Mouse (Mus musculus) left cerebral cortex, adult 11 months (tissue): ENCODE measurements around the gene Smg1.

ENCODE experiments used
- DNase-seq: peaks from one replicate; pipeline ENCODE4 v3.0.0; 2022; ENCODE audit warnings: low spot score

Gene Smg1

GRCm38 (mm10) chr7:118104458-118105052 is 138.9 kb downstream of the Smg1 start:
- DNase-seq: no peak

DNA sequence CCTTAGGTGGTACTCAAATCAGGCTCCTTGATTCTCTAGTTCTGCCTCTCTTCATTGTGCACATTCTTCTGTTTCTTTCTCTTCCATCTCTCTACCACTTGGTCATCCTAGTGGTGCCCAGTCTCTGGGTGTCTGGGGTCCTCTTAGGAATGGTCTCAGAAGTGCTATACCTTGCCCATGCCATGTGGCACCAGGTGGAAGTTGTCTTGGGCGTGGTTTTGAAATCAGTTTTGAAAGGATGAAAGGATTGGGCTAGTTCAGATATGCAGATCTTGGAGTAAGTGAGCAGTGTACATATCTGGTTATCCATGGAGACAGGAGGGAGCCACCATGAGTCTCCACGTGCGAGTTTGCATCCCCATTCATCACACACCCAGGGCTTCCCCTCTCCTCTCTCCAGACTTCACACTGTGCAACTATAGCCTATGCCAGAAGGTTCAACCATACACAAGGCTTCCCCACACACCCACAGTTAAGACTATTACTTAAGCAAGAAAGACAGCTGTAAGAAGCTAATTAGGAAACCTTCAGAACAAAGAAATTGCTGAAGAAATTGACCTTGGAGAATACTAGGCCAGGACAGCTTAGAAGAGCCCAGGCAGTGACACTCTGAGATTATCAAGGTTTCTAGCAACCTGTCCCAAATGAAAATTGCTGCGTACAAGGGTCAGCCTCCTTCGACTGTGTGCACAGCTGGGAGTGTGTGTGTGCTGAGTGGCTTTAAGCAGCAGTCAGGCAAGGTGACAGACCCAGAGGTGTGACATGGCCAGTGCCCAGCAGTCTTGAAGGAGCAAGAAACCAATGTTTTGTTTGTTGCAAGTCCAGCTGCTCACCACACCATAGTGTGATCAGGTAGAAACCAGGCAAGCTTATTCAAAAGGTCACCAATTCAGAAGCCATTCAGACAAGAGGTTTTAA is 139.7 kb downstream of the Smg1 start:
- DNase-seq: no peak

GRCm38 (mm10) chr7:118102678-118103461 is 140.6 kb downstream of the Smg1 start:
- DNase-seq: no peak

GRCm38 (mm10) chr7:118102231-118102630 is 141.2 kb downstream of the Smg1 start:
- DNase-seq: no peak

DNA sequence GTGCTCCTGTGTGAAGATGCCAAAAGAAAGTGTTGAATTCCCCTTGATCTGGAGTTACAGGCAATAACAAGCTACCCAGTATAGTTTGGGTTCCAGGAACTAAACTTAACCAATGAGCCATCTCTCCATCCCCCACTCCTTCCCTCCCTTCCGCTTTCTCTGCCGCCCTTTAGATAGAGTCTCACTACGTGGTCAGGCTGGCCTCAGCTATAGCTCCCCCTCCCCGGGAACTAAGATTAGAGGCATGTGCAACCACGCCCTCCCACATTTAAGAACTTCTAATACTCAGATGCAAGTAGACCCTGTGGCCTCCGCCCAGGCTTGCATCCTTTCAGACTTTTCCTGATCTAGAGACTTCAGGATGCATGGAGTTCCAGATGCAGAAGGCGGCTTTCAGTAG is 145.9 kb downstream of the Smg1 start:
- DNase-seq: no peak
